Mouse (Mus musculus) embryonic facial prominence, embryonic 13.5 days (tissue): ENCODE results near the gene Gbf1. TPM values are rescaled to one million over a fixed set of nuclear protein-coding genes. Genes with fewer than 3 reads are reported as not detected.

Source experiments
- ATAC-seq: fragments of 200-750 bp; cut with Nextera tagmentation; 2 replicates; pipeline ENCODE4 v1.8.0; 2017; ENCODE audit warnings: low read depth; ENCODE audit not compliant: insufficient number of reproducible peaks, insufficient read depth, low FRiP score, low TSS enrichment
- H3K27ac ChIP-seq: fragments of 300-500 bp; sonication (generic); 2 replicates; pipeline ENCODE4 v1.5.1; 2015; ENCODE audit warnings: moderate library complexity, mild to moderate bottlenecking, inconsistent platforms
- H3K27me3 ChIP-seq: fragments of 300-500 bp; sonication (generic); 2 replicates; pipeline ENCODE4 v1.6.1; 2015; ENCODE audit warnings: mild to moderate bottlenecking, inconsistent platforms
- H3K36me3 ChIP-seq: fragments of 300-500 bp; sonication (generic); 2 replicates; pipeline ENCODE4 v1.6.1; 2015; ENCODE audit warnings: mild to moderate bottlenecking, inconsistent platforms
- H3K4me1 ChIP-seq: fragments of 300-500 bp; sonication (generic); 2 replicates; pipeline ENCODE4 v1.6.1; 2015; ENCODE audit warnings: inconsistent platforms
- H3K4me2 ChIP-seq: fragments of 300-500 bp; sonication (generic); 2 replicates; pipeline ENCODE4 v1.6.1; 2015; ENCODE audit warnings: moderate library complexity, mild to moderate bottlenecking, inconsistent platforms
- H3K4me3 ChIP-seq: fragments of 300-500 bp; sonication (generic); 2 replicates; pipeline ENCODE4 v1.5.1; 2015; ENCODE audit warnings: mild to moderate bottlenecking, inconsistent platforms
- H3K9ac ChIP-seq: fragments of 300-500 bp; sonication (generic); 2 replicates; pipeline ENCODE4 v1.6.1; 2015; ENCODE audit warnings: mild to moderate bottlenecking, inconsistent platforms
- H3K9me3 ChIP-seq: fragments of 300-500 bp; sonication (generic); 2 replicates; pipeline ENCODE4 v1.6.1; 2016; ENCODE audit warnings: inconsistent platforms
- WGBS: fragments of 180-500 bp; shearing (Covaris S2); methylation state at CpG from one replicate; pipeline ENCODE4 v1.1.7; 2015; ENCODE audit warnings: mixed read lengths; 5-methylcytosine and 5-hydroxymethylcytosine counted together
- polyA plus RNA-seq: library from polyadenylated mRNA; unstranded; fragments of >200 nt; fragmentation: Nextera tagmentation; extraction: Ambion mirVana; gene quantifications from 2 replicates; pipeline ENCODE4 v1.2.1, GENCODE M21; 2015

The Gbf1 gene
- polyA plus RNA-seq, 1 experiment from 2014 or later: 67.6 TPM

- Histone ChIP-seq H3K9ac (peak overlapping the region; percentile 76), H3K27ac (peak overlapping the region; percentile 60; the same call in 1 of the 2 replicates)
- WGBS: under 1% methylated on average over 40 of the region's 43 CpGs
Measured at GRCm38 (mm10) chr19:46305432-46306267, 153.3 kb downstream of the Gbf1 start.

GRCm38 (mm10) chr19:46306268-46306610 is 153.9 kb downstream of the Gbf1 start:
- Histone ChIP-seq H3K36me3 (peaks cover 23% of the 10 kb centered on the region), H3K4me1 (peaks cover 26% of the 10 kb centered on the region), H3K9ac (peak overlapping the region; percentile 76), H3K4me2 (peak overlapping the region; percentile 97), H3K4me3 (peak overlapping the region; percentile 69), H3K27me3 (peaks cover 30% of the 10 kb centered on the region), H3K27ac (no peak overlapping the region), H3K9me3 (no peaks in the 10 kb centered on the region)
- WGBS: 52% methylated on average over 5 of the region's 5 CpGs
- no peak for ATAC-seq

More at GRCm38 (mm10) chr19:46305432-46306267, 153.3 kb downstream of the Gbf1 start:
- peak; percentile 67 for ATAC-seq
- H3K4me3 ChIP-seq: peak overlapping the region; percentile 69
- peaks cover 18% of the 10 kb centered on the region for H3K36me3 ChIP-seq
- peaks cover 26% of the 10 kb centered on the region for H3K4me1 ChIP-seq
- H3K9me3 ChIP-seq: no peaks in the 10 kb centered on the region
- H3K27me3 ChIP-seq: peaks cover 30% of the 10 kb centered on the region
- peak overlapping the region; percentile 97 for H3K4me2 ChIP-seq

- H3K9ac ChIP-seq: no peak overlapping the region
- H3K27me3 ChIP-seq: peaks cover 31% of the 10 kb centered on the region
- no peak overlapping the region for H3K4me3 ChIP-seq
- 93% methylated on average over 9 of the region's 9 CpGs for WGBS
- H3K4me2 ChIP-seq: peak overlapping the region; percentile 97
- peaks cover 29% of the 10 kb centered on the region for H3K36me3 ChIP-seq
- H3K27ac ChIP-seq: no peak overlapping the region
- no peaks in the 10 kb centered on the region for H3K9me3 ChIP-seq
- H3K4me1 ChIP-seq: peaks cover 26% of the 10 kb centered on the region
- no peak for ATAC-seq
Measured at GRCm38 (mm10) chr19:46306751-46307289, 154.5 kb downstream of the Gbf1 start.

DNA sequence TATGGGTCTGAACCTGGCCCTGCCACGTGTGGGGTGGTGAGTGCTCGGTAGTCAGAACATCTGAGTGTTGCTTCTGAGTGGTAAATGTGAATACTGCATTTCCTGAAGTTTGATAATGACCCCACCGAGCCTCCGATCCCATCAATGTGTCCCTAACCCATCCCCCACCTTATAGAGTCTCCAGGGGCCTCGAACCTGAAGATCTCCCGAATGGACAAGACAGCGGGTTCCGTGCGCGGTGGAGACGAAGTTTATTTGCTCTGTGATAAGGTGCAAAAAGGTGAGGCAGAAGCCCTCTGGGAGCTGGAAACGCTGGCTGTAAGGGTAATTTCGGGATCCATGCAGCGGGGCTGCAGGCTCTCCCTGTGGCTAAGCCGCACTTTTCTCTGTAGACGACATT is 155.5 kb downstream of the Gbf1 start:
- H3K27me3 ChIP-seq: peaks cover 39% of the 10 kb centered on the region

GRCm38 (mm10) chr19:46308303-46308702 is 156.0 kb downstream of the Gbf1 start:
- Histone ChIP-seq H3K4me1 (peaks cover 26% of the 10 kb centered on the region), H3K9me3 (no peaks in the 10 kb centered on the region), H3K9ac (peak overlapping the region; percentile 74; the same call in 1 of the 2 replicates), H3K4me2 (peak overlapping the region; percentile 80), H3K27ac (no peak overlapping the region), H3K4me3 (peak overlapping the region; percentile 44), H3K36me3 (peaks cover 44% of the 10 kb centered on the region), H3K27me3 (peaks cover 44% of the 10 kb centered on the region)
- WGBS: 62% methylated on average over 16 of the region's 16 CpGs
- no peak for ATAC-seq

More for the DNA sequence above, 155.5 kb downstream of the Gbf1 start:
- no peak for ATAC-seq
- Histone ChIP-seq H3K4me2 (no peak overlapping the region), H3K9me3 (no peaks in the 10 kb centered on the region), H3K4me1 (peaks cover 26% of the 10 kb centered on the region), H3K27ac (no peak overlapping the region), H3K36me3 (peaks cover 39% of the 10 kb centered on the region), H3K4me3 (no peak overlapping the region), H3K9ac (no peak overlapping the region)
- 78% methylated on average over 16 of the region's 16 CpGs for WGBS

- 2% methylated on average over 47 of the region's 47 CpGs for WGBS
Measured at GRCm38 (mm10) chr19:46308706-46309435, 156.6 kb downstream of the Gbf1 start.

GRCm38 (mm10) chr19:46309651-46310305 is 157.5 kb downstream of the Gbf1 start:
- Histone ChIP-seq H3K27ac (no peak overlapping the region), H3K9me3 (no peaks in the 10 kb centered on the region), H3K27me3 (peaks cover 59% of the 10 kb centered on the region), H3K4me1 (peaks cover 23% of the 10 kb centered on the region), H3K4me2 (no peak overlapping the region), H3K36me3 (peaks cover 47% of the 10 kb centered on the region), H3K9ac (0 out of 2 replicates have a peak overlapping the region, but pooled peaks have one; percentile 74), H3K4me3 (no peak overlapping the region)
- no peak for ATAC-seq
- WGBS: 82% methylated on average over 21 of the region's 21 CpGs

More at GRCm38 (mm10) chr19:46308706-46309435, 156.6 kb downstream of the Gbf1 start:
- peaks cover 22% of the 10 kb centered on the region for H3K4me1 ChIP-seq
- H3K9me3 ChIP-seq: no peaks in the 10 kb centered on the region
- peaks cover 47% of the 10 kb centered on the region for H3K36me3 ChIP-seq
- H3K27me3 ChIP-seq: peaks cover 50% of the 10 kb centered on the region
- H3K4me2 ChIP-seq: peak overlapping the region; percentile 80
- no peak overlapping the region for H3K27ac ChIP-seq
- ATAC-seq: no peak
- H3K9ac ChIP-seq: peak overlapping the region; percentile 74
- peak overlapping the region; percentile 44 for H3K4me3 ChIP-seq

DNA sequence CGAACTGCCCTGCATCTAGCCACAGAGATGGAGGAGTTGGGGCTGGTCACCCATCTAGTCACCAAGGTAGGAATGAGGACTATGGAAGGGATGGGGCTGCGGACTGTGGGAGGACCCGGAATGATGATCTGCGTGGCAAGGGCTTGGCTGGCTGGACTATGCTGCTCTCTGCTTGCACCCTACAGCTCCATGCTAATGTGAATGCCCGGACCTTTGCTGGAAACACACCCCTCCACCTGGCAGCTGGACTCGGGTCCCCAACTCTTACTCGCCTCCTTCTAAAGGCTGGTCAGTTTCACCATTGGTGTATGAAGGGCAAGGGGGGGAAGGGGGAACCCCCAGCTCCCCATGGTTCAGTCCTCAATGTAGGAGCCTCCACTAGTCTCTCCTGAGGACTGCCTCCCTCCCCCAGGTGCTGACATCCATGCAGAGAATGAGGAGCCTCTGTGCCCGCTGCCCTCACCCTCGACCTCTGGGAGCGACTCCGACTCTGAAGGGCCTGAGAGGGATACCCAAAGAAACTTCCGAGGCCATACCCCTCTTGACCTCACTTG is 158.1 kb downstream of the Gbf1 start:
- H3K9ac ChIP-seq: no peak overlapping the region
- H3K4me3 ChIP-seq: no peak overlapping the region
- no peak for ATAC-seq
- 85% methylated on average over 12 of the region's 12 CpGs for whole genome bisulfite sequencing
- H3K4me2 ChIP-seq: no peak overlapping the region
- H3K27me3 ChIP-seq: peaks cover 65% of the 10 kb centered on the region
- H3K27ac ChIP-seq: no peak overlapping the region
- H3K9me3 ChIP-seq: no peaks in the 10 kb centered on the region
- peaks cover 20% of the 10 kb centered on the region for H3K4me1 ChIP-seq
- H3K36me3 ChIP-seq: peaks cover 47% of the 10 kb centered on the region

DNA sequence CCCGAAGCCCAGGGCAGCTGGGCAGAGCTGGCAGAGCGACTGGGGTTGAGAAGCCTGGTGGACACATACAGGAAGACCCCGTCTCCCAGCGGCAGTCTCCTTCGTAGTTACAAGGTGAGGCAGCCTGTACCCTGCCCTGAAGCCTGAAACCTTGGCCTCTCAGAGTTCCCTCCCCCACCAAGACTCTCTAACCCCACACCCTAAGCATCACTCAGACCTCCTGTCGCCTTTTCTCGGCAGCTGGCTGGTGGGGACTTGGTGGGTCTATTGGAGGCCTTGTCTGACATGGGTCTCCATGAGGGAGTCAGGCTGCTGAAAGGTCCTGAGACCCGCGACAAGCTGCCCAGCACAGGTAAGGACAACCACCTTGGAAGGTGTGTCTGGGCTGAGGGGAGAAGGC is 159.0 kb downstream of the Gbf1 start:
- Histone ChIP-seq H3K9ac (no peak overlapping the region), H3K4me1 (peaks cover 16% of the 10 kb centered on the region), H3K4me3 (no peak overlapping the region), H3K27ac (no peak overlapping the region), H3K36me3 (peaks cover 47% of the 10 kb centered on the region), H3K4me2 (no peak overlapping the region), H3K9me3 (no peaks in the 10 kb centered on the region), H3K27me3 (peaks cover 74% of the 10 kb centered on the region)
- no peak for ATAC-seq
- 87% methylated on average over 9 of the region's 9 CpGs for WGBS

DNA sequence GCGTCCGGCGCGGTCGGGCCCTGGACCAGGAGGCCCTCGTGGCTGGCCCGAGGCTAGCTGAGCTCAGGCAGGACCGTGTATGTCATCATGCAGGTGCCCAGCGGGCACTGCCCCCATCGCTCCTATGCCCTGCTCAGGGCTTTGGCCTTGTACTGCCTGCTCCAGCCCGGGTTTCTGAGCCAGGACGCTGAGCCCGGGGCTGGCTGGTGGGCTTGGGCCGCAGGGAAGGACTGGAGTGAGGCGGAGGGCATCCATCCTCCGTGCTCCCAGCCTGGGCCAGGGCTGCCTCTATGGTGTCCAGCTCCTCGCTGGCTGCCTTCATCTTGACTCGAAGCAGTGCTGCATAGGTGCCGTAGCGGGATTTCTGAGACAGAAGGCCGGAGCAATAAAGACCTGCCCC is 160.3 kb downstream of the Gbf1 start:
- Histone ChIP-seq H3K27ac (no peak overlapping the region), H3K9ac (0 out of 2 replicates have a peak overlapping the region, but pooled peaks have one; percentile 21), H3K4me1 (peaks cover 28% of the 10 kb centered on the region), H3K27me3 (peaks cover 77% of the 10 kb centered on the region), H3K4me2 (no peak overlapping the region), H3K9me3 (no peaks in the 10 kb centered on the region), H3K36me3 (peaks cover 44% of the 10 kb centered on the region), H3K4me3 (no peak overlapping the region)
- ATAC-seq: no peak
- WGBS: 90% methylated on average over 21 of the region's 21 CpGs

DNA sequence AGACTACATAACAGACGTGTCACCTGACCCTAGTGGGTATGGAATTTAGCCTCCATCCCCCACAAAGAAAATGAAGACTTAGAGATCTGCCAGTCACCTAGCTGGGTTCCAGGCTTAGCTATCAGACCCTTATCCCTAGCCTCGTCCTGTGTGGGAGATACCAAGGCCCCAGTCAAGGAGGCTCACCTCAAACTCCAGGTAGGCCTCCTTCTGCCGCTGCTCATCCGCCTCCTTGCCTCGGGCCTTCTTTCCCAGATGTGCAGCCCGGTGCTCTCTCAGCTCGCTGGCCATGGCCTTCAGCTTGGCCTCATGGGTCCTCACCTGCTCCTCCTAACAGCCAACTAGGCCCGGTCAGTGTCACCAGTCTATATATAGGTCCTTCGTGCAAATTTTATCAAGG is 160.8 kb downstream of the Gbf1 start:
- Histone ChIP-seq H3K9ac (0 out of 2 replicates have a peak overlapping the region, but pooled peaks have one; percentile 21), H3K4me1 (peaks cover 32% of the 10 kb centered on the region), H3K27me3 (peaks cover 77% of the 10 kb centered on the region), H3K4me3 (no peak overlapping the region), H3K27ac (no peak overlapping the region), H3K36me3 (peaks cover 41% of the 10 kb centered on the region), H3K4me2 (no peak overlapping the region), H3K9me3 (no peaks in the 10 kb centered on the region)
- no peak for ATAC-seq
- 80% methylated on average over 9 of the region's 9 CpGs for WGBS
